Mouse (Mus musculus) stomach, embryonic 14.5 days (tissue): ENCODE results near the gene Gm49337. TPM values are rescaled to one million over a fixed set of nuclear protein-coding genes. Genes with fewer than 3 reads are reported as not detected.

Experiments used
- ATAC-seq: fragments of 200-750 bp; cut with Nextera tagmentation; 2 replicates; pipeline ENCODE4 v1.8.0; 2017; ENCODE audit warnings: low read depth, moderate TSS enrichment; ENCODE audit not compliant: insufficient number of reproducible peaks, insufficient read depth, low FRiP score
- H3K27ac ChIP-seq: fragments of 300-500 bp; sonication (generic); 2 replicates; pipeline ENCODE4 v1.5.1; 2014; ENCODE audit warnings: mild to moderate bottlenecking, low read length, moderate library complexity, mixed read lengths
- H3K27me3 ChIP-seq: fragments of 300-500 bp; sonication (generic); 2 replicates; pipeline ENCODE4 v1.6.1; 2014; ENCODE audit warnings: low read length, control low read depth, mixed read lengths; ENCODE audit not compliant: control insufficient read depth, insufficient read depth
- H3K36me3 ChIP-seq: fragments of 300-500 bp; sonication (generic); 2 replicates; pipeline ENCODE4 v1.6.1; 2014; ENCODE audit warnings: mild to moderate bottlenecking, control low read depth, low read length, moderate library complexity, mixed read lengths; ENCODE audit not compliant: control insufficient read depth, insufficient read depth
- H3K4me1 ChIP-seq: fragments of 300-500 bp; sonication (generic); 2 replicates; pipeline ENCODE4 v1.6.1; 2014; ENCODE audit warnings: low read length, control low read depth, mixed read lengths; ENCODE audit not compliant: control insufficient read depth, insufficient read depth
- H3K4me2 ChIP-seq: fragments of 300-500 bp; sonication (generic); replicated peaks from 2 replicates; pipeline ENCODE4 v1.6.1; 2014; ENCODE audit warnings: low read depth, low read length, control low read depth
- H3K4me3 ChIP-seq: fragments of 300-500 bp; sonication (generic); 2 replicates; pipeline ENCODE4 v1.5.1; 2014; ENCODE audit warnings: low read depth, low read length, control low read depth
- H3K9ac ChIP-seq: fragments of 300-500 bp; sonication (generic); replicated peaks from 2 replicates; pipeline ENCODE4 v1.6.1; 2014; ENCODE audit warnings: low read depth, mild to moderate bottlenecking, control low read depth, low read length, moderate library complexity, mixed read lengths
- H3K9me3 ChIP-seq: fragments of 300-500 bp; sonication (generic); 2 replicates; pipeline ENCODE4 v1.6.1; 2016; ENCODE audit warnings: low read depth, low read length, control low read depth; ENCODE audit not compliant: control insufficient read depth
- polyA plus RNA-seq: library from polyadenylated mRNA; unstranded; fragments of >200 nt; fragmentation: Nextera tagmentation; extraction: Ambion mirVana; gene quantifications from 2 replicates; pipeline ENCODE4 v1.2.1, GENCODE M21; 2014

The Gm49337 gene
- polyA plus RNA-seq, 1 experiment from 2014 or later, result not detected

DNA sequence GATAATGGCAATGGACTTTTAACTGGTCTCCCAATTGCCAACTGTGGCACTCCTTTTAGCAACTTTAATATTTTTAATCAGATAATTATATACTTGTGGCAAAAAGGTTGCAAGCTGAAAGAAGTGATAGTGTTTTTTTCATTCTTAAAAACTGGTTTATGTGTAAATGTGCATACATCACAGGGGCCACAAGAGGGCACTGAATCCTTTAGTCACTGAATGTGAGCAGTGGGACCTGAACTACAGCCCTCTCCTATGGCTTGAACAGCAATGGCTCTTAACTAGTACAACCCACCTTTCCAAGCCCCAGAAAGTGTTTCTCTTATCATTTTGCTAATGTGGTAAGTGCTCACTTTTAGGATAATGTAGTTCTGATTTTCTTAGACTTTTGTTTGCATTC lies 168.9 kb downstream of the Gm49337 start:
- ATAC-seq, result no peak
- H3K36me3 ChIP-seq, result no peaks in the 10 kb centered on the region

More for the DNA sequence above, 168.9 kb downstream of the Gm49337 start:
- H3K9ac ChIP-seq, result no peak overlapping the region
- no peaks in the 10 kb centered on the region for H3K4me1 ChIP-seq
- H3K9me3 ChIP-seq, result no peaks in the 10 kb centered on the region
- H3K27ac ChIP-seq, result no peak overlapping the region
- no peaks in the 10 kb centered on the region for H3K27me3 ChIP-seq
- no peak overlapping the region for H3K4me3 ChIP-seq
- H3K4me2 ChIP-seq, result no peak overlapping the region

Other genes starting within 250 kb of the Gm49337 start
- gene Dmbx1, start 233.5 kb upstream of the Gm49337 start, polyA plus RNA-seq, result not detected in 2 replicates
- 8.3 and 8.5 TPM in 2 replicates for gene Faah, start 155.5 kb upstream of the Gm49337 start, polyA plus RNA-seq
- gene Nsun4, start 119.5 kb upstream of the Gm49337 start, polyA plus RNA-seq, result 22.3 and 23.4 TPM in 2 replicates
- gene Uqcrh, start 98.3 kb upstream of the Gm49337 start, polyA plus RNA-seq, result 520 and 565 TPM in 2 replicates
- 70.9 and 73.6 TPM in 2 replicates for gene Lrrc41, start 98.1 kb upstream of the Gm49337 start, polyA plus RNA-seq
- gene Rad54l, start 49.7 kb upstream of the Gm49337 start, polyA plus RNA-seq, result 30.9 and 31.0 TPM in 2 replicates
- gene Pomgnt1, start 49.5 kb upstream of the Gm49337 start, polyA plus RNA-seq, result 56.5 and 61.7 TPM in 2 replicates
- 3.0 and 3.5 TPM in 2 replicates for gene Lurap1, start 22.0 kb upstream of the Gm49337 start, polyA plus RNA-seq
- gene Tspan1, start 5.8 kb upstream of the Gm49337 start, polyA plus RNA-seq, result 50.2 and 51.7 TPM in 2 replicates
- gene 1700042G07Rik, start within 50 bp of the Gm49337 start, polyA plus RNA-seq, result not detected in 2 replicates
- 21.6 and 24.6 TPM in 2 replicates for gene Pik3r3, start 48.2 kb downstream of the Gm49337 start, polyA plus RNA-seq